Mouse (Mus musculus) c-Kit-positive CD71-negative TER-119-negative erythroid progenitor cells, embryonic 14.5 days (primary cell): ENCODE data around the gene Vmn2r74.

ENCODE experiments used
- DNase-seq: peaks from one replicate; pipeline ENCODE4 v3.0.0-alpha.2; 2013; ENCODE audit warnings: low read depth

Vmn2r74 gene

DNA sequence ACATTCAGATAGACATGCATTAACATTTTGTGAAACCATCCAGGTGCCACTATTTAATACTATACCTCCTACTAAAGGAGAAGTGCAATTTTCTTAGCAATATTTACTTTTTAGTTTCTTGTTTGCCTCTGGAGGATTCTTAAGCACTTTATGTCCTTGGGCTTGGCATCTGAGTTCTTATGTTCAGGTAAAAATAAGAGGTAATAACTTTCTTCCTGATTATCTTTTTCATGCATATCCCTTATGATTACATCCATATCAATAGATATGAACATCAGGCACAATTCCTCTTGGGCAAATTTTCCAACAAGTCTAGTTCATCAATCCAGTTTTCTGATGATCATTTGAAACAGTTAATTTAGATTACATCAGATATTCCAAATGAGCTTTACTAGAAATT is at the start of gene Vmn2r74:
TSS of gene Vmn2r74 (minus strand) at position 101 of the 400 bp plus-strand sequence.
- DNase-seq, result no peak

DNA sequence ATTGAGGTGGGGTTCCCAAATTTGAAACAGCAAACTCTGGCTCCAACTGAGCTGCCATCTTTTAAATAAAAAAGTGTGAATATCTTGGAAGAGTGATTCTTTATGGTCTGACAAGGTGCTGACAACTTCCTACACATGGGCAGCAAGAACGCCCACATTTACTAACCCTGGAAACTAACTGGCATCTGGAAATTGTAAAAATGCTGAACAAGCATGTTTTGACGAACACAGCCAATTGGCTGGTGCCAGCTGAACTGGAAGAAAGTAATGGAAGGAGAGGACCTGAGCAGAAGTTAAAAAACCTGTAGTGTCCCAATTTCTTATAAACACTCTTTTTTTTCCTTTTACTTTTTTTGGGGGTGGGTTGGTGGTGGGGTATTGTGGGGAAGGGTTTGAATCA is 46.1 kb upstream of the Vmn2r74 start:
- DNase-seq, result no peak
